Mouse (Mus musculus) cerebellum, adult (tissue): ENCODE measurements around the gene Celsr1.
"Not testable (repeated sequence)": the region's sequence is repeated elsewhere in the genome, so short reads cannot be mapped to it uniquely, and the experiment has no call there.

ENCODE experiments used
- ATAC-seq: cut with Nextera tagmentation; 2 replicates; pipeline ENCODE4 v1.9.2; 2017; ENCODE audit warnings: mild to moderate bottlenecking, moderate library complexity, mixed read lengths; ENCODE audit not compliant: insufficient number of reproducible peaks, low FRiP score, low TSS enrichment

Celsr1 gene

DNA sequence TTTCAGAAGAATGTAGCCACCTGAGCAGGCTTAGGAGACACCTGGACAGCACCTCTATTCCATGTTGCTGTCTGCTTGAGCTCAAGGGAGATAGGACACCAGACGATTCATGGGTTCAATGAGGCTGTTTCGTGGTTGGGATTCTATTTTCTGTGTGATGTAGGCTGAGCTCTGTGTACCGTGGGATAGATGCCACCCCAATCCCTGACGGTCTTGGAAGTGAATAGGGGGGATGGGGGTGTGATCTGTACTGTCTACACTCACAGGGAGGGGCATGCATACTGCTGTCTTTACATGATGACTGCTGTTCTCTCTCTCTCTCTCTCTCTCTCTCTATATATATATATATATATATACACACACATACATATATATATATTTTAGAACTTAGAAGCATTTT, 31.8 kb upstream of the Celsr1 start:
- no peak for ATAC-seq

DNA sequence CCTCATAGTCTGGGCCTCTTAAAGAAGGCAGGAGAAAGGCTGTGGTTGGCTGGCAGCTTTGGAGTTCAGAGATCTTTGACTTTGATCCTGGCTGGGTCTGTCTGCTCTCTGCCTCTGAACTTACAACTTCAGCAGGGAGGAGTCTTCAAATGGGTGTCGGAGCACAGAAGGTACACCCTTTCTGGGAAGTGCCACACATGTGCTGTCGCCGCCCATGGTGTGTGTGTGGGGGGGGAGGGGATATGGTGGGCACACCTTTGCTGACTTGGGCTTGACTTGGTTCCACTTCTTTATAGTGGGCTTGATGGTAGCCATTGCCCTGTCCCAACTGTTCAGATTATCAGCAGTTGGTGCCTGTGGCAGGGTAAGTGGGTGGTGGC, 31.3 kb upstream of the Celsr1 start:
- ATAC-seq, result no peak

DNA sequence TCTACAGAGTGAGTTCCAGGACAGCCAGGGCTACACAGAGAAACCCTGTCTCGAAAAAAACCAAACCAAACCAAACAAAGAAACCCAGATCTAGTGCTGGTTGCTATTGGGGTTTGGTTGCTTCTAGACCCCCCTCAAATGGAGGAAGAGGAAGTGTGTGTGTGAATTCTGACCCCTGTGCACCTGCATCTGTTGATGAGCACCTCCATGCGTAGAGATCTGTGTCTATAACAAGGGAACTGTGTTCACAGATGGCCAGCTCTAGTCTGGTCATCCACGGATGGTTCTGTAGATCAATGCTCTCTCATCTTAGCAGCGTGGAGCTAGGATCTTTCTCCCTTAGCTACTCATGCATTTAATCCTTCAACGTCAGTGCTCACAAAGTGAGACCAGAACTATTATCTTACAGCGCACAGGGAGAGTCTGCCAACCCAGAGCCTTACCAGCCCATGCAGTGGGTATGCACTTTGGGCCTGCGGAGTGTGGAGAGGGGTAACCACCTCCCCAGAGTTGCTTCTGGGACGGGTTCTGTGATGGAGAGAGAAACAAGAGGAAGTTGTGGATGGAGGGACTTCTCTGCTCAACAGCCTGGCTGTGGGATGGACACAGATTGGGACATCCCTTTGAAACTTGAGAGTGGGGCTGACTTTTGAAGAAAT, 30.7 kb upstream of the Celsr1 start:
- ATAC-seq, result no peak

DNA sequence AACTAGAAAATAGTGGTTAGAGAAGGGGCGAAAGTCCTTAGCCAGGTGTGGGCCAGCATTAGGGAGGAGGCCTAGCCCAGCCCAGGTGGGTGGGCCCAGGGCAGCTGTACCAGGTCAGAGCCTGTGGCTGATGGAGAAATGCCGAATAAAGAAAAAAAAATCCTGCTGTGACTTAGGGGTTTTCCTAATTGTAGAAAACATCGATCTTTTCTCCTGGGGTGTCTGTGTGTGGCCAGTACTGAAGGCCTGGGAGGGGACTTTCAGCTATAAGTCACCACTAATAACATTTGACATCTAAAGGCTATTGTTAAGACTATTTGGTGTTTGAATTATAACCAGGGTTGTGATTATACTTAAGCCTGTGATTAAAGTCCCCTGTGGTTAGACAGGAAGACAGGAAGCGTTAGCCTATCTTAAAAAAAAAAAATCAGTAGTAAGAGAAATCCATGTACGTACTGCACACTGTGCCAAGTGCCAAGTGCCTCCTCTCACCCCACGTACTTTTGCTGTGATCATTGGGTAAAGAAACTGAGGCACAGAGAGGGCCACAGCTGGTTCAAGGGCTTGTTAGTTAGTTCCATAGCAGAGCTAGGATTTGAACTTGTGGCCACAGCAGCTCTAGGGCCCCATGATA, 28.4 kb upstream of the Celsr1 start:
- no peak for ATAC-seq

DNA sequence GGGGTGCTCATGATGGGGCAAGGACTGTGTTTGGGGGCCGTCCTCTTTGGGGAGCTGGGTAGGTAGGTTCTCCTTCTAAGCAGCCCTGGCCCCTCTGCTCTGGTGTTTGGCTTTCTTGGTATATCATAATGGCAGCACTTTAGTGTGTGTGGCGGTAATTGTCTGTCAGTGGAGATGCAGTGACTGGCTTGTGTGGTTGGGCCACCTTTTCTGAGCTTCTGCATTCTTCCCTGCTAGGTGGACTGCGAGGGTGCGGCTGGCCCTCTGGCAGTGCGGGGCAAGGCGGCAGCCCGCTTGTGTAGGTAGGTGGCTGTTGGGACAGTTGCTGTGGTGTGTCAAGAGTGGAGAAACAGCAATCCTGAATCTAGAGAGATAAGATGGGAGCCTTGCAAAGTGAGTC, 27.6 kb upstream of the Celsr1 start:
- no peak for ATAC-seq

DNA sequence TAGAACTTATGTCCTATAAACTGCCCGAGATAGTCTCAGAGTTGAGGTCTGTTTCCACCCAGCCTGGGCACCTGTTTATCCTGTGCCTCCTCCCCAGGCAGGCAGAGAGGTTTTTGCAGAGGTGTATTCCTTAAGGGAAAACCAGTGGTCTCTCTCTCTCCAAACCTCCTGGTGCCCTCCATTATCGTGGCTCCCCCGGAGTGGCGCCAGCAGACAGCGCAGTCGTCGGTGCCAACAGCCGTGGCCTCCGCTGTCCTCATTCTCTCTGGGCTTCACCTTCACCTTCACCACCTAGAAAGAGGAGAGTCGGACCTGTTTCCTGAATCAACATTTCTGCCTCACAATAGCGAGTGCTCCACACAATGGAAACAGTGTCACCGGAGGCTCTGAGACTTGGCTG, 27.0 kb upstream of the Celsr1 start:
- ATAC-seq, result no peak

DNA sequence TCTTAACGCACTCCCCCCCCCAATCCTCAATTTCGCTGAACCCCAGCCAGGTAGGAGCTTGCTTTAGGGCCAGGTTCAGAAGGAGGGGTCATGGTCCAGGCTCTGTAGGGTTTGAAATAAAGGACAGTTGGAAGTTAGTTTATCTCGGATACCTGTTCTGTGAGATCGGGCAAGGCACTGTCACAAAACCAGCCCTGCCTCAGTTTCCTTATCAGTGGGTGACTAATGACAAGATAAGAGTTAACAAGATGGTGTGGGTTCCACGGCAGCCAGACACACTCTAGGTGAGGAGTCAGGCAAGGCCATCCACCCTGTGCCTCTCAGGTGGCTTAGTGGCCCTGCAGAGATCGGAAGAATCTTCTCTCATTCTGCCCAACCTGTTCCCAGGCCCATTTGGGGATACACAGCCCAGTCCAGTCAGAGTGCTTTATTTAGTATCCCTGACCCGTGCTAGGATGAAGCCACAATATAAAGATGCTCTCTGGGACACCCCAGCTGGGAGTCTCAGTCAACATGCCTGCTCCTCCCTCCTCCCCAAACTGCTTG, 26.3 kb upstream of the Celsr1 start:
- no peak for ATAC-seq

DNA sequence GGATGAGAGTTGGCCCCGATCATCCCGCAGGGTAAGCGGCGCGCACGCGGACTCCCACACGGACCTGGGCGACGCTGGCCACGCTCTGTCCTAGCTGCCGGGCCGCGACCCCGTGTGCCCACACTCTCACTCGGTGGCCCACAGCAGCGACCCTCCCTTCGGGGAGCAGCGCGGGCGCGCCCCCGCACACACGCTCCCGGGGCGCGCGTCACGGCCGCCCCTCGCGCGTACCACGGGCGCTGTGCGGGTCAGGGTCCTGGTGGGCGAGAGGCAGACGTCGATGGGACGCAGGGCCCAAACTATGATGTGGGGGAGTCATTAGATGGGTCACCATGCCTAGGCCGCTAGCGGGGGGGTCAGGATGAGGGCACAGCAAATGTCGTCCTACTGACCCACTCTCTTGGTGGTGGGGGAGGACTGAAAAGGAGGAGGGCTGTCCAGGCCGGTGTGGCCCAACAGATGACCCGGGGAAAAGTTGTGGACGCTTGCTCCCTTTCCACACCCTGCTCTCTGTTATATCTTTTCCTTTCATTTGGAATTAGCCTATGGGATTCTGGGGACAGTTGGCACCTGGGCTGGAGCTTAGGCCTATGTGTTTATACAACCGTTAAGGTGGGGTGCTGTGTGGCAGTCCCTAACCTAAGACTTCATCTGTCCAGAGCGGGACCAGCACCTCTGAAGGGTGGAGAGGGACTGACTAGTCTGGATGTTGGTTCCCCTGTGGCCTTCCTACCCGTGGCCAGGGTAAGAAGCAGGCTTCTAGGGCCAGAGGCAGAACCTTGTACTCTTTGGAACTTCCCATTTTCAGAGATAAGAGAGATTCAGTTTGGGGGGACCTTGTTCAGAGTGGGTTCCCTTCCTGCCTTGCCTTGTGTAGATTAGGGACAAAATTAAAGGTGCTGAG, 25.6 kb upstream of the Celsr1 start:
- ATAC-seq, result 0 out of 2 replicates have a peak, but pooled peaks have one; percentile 13

DNA sequence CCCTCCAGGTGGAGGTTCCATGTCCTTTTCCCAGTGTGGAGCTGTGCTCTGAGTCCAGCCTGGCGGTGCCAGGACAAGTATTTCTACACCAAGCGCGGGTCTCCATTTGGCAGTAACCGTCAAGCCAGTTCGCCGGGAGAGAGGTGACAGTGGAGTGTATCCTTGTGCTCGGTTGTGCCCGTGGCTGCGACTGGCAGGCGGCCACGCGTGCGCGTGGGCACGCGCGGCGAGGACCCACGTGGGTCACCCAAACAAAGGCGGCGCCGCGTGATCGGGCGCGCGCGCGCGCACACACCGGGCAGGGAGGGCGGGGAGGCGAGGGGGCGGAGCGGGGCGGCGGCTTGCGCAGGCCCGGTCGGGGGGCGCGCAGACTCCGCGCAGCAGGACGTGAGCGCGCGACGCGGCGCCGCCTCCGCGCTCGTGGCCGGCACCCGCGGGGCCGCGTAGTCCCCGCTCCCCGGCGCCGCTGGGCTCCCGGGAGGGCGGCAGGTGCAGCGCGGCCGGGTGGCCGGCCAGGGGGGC, 24.9 kb upstream of the Celsr1 start:
- ATAC-seq, result peak; percentile 14; the same call in 1 of the 2 replicates

DNA sequence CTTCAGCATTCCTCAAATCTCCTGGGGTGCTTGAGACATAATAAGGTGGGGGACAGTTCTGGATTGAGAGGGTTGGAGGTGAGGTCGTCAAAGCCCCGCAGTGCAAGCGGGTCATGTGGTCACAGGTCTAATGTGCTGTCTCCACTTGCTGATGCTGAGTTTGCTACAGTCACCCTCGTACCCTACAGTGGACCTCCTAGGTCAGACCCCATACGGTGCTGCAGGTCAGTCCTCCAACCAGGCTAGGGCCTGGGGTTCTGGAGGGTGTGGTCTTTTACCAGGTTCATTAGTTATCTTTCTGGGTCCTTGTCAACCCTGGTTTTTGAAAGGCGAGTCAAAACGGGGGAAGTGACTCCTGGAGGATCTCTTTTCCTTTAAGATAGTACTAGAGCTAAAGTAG, 24.3 kb upstream of the Celsr1 start:
- ATAC-seq, result no peak

DNA sequence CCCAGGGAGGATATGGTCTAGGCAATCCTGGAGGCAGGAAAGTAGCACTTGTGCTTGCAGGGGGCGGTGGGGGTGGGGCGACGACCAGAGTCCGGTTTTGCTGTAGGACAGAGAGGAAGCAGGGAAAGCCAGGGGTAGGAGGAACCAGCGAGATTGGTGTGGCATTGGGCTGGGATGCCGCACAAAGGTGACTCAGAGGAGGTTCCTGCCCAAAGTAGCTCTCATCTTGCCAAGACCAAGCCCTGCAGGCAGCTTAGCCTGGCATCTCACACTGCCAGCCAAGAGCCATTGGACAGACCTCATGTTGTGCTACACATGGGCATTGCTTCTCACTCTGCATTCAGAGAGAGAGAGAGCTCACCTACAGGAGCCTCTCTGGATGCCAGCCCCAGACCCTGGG, 23.8 kb upstream of the Celsr1 start, which contains the start of gene Gramd4:
Gene Gramd4 (plus strand): TSS at position 283 of the 400 bp plus-strand sequence.
- peak; percentile 69 for ATAC-seq

DNA sequence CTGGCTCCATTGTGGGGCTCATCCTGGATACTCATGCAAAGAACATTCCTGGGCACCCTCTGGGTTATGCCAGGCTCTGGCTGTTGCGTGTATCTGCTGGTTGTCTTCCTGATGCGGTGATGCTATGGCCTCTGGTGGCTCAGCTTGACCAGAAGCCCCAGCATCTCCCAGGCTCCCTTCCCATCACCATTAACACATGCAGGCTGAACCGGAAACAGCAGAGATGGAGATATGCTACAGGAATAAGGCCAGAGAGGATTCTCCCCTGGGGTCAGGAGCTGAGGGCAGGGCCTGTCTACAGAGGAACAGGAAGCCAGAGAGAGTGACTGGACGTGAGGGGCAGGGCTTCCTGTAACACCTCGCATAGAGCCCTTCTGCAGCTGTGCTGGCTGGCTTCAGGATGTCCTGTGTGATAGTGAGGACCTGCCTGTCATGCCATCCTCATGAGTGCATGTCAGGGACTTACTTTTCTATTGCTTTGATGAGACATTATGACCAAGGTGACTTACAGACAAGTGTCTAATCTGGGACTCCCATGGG, 22.7 kb upstream of the Celsr1 start:
- no peak for ATAC-seq

DNA sequence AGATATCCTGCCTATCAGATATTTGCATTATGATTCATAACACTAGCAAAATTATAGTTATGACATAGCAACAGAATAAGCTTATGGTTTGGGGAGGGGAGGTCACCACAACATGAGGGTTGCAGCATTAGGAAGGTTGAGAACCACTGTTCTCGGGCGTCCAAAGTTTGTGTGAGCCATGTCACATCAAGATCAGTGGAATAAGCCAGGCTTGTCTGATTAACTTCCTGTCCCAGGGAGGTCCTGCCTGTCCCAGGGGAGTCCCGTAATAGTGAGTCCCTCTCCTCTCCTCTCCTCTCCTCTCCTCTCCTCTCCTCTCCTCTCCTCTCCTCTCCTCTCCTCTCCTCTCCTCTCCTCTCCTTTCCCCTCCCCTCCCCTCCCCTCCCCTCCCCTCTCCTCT, 21.3 kb upstream of the Celsr1 start:
- ATAC-seq, result not testable (repeated sequence)

DNA sequence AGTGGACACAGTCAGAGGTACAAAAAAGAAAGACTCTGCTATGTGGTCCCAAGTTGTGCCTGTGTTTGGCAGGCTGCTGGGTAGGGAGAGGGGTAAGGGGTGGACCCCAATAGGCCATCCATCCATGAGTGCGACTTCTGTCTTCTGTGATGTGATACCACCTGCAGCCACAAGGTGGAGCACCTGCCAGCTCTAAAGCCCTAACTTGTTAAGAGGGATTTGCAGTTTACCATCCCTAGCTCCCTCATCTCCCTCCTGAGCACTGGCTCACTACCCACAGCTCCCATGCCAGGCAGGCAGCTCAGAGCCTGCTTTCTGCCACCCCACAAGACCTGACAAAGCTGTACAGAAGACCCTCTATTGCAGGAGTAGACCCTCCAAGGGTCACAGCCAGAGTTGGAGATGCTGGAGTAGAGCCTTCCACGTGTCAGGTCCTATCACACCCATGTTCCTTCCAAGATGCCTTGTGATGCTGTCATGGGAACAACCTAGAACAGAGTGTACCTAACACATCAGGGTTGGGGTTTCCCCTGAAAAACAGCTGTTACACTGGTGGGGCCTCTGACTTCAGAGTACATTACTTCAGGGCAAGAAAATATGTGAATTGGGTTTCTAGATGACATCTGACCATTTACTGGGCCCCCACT, 20.4 kb upstream of the Celsr1 start:
- ATAC-seq, result peak; percentile 27; the same call in 1 of the 2 replicates

DNA sequence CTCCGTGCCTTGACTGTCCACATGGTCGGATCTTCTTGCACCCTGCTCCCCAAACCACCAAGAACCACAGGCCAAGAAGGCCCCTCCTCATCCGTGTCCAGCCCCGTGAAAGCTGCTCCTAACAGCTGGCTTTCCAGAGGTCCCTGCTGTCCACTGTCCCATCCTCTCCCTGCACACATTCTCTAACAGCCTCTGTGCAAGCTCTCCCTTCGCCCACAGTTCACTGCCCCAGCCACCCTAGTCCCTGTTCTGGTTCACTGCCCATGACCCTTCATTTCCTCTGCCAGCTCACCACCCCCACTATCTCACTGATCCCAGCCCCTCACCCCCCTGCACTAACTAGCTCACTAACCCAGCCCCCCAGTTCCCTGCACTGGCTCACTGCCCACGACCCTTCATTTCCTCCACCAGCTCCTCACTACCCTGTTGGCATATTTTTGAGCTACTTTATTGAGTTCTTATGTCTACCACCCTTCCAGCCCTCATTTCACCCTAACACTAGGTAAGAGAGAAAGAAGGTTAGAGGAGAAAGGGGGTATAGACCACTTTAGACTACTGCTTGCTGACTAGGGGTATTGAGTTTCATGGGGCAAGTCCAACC, 18.4 kb upstream of the Celsr1 start:
- ATAC-seq, result no peak

DNA sequence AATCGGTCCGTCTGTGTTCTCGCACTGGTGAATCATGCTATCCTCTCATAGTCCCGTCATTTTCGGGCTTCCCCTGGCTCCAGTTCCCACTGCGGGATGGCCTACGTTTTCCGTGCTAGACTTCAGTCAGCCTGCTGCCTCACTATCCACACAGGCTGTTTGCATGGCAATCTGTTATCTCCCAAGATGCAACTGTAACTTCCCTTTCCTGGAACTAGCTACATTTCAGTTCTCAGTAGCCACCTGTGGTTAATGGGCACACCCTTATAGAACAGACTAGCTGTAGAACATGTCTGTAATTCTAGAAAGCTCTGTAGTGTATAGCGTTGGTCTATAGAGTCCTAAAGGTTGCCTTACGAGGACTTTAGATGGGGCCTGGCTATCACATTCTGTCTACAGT, 17.6 kb upstream of the Celsr1 start:
- no peak for ATAC-seq

DNA sequence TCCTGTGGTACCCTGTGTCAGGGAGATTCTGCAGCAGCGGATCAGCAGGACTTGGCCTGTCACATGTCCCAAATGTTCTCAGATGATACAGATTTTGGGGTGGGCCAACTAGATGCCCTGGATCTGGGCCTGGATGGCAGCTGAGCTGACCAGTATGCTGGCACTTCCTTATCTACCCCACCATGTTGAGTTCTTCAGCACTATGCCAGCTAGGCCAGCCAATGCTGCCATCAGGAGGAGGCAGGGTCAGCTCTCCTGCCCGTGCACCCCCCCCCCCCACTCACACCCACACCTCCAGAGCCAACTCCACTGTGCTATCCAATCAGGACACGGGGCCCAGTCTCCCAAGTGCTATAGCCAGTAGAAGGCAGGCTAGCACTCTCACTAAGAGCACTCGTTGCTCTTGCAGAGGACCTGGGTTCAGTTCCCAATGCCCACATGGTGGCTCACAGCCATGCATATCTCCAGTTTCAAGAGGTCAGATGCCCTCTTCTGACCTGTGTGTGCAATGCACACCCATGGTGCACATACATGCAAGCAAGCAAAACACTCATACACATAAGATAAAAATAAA, 16.7 kb upstream of the Celsr1 start:
- ATAC-seq, result 0 out of 2 replicates have a peak, but pooled peaks have one; percentile 28

DNA sequence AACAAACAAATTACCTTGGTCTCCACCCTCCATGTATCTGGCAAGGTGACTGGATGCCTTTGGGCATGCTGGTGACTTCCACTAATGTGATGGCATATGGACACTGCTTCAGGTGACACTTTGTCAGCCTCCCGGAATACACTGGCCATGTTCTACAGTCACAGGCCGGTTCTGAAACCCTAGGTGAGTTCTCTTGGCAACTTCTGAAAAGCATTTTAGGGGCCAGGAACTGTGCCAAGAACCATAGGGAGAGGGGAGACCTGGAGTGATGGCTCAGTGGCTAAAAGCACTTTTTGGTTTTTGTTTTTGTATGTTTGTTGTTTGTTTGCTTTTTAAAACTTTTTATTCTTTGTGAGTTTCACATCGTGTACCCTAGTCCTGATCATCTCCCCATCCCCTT, 15.9 kb upstream of the Celsr1 start:
- ATAC-seq, result no peak

DNA sequence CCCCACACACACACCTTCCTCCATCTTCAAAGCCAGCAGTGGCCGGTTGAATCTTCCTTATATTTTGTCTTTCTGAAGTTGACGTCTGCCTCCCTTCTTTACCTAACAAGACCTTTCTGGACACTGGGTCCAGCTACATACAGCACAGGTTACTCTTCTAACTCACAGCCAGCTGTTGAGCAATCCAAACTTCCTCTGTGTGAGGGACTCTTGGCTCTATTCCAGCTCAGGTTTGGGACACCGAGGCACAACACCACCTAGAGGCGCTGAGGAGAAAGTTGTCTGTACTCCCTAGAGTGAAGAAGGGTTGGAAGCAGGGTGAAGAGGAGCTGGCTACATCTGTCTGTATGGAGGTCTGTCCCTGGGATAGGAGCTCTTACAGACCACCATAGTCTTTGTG, 8.8 kb upstream of the Celsr1 start:
- no peak for ATAC-seq
